Mouse (Mus musculus): ENCODE results near the gene Ikbke.
A peak's percentile ranks its signal among the peaks of the same experiment; 100 is the strongest.
"Not testable (repeated sequence)": the region's sequence is repeated elsewhere in the genome, so short reads cannot be mapped to it uniquely, and the experiment has no call there.

Ikbke gene

DNA sequence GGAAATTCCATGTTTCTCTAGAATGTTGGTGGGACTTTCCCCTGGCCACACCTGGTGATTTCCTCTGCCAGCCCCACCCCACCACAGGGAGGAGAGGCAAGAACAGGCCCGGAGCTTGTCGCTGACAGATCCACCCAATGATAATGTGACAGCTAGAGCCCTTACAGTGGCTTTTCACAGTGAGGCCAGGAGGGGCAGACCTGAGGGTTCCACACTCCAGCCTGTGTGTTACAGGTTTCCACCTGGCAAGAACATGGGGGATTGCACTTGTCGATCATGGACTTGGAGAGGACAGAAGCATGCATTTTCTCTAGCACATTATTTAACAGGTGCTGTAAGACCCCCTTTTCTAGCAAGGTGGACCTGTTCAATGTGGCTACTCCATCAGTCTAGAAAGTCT lies 874 bp upstream of the Ikbke start:
- DNase-seq: no peak

GRCm38 (mm10) chr1:131278606-131279455 lies 575 bp downstream of the Ikbke start:
- no peak for DNase-seq

- DNase-seq: peak; percentile 59
These were observed 2.6 kb downstream of the Ikbke start for GRCm38 (mm10) chr1:131276831-131277230.

- no peak for DNase-seq
These were observed 3.8 kb downstream of the Ikbke start for GRCm38 (mm10) chr1:131275577-131275976.

GRCm38 (mm10) chr1:131274725-131275539 lies 4.5 kb downstream of the Ikbke start:
- DNase-seq: no peak

- DNase-seq: peak; percentile 82
These were observed 9.4 kb downstream of the Ikbke start for GRCm38 (mm10) chr1:131269797-131270578.

GRCm38 (mm10) chr1:131268776-131269175 lies 10.6 kb downstream of the Ikbke start:
- no peak for DNase-seq

DNA sequence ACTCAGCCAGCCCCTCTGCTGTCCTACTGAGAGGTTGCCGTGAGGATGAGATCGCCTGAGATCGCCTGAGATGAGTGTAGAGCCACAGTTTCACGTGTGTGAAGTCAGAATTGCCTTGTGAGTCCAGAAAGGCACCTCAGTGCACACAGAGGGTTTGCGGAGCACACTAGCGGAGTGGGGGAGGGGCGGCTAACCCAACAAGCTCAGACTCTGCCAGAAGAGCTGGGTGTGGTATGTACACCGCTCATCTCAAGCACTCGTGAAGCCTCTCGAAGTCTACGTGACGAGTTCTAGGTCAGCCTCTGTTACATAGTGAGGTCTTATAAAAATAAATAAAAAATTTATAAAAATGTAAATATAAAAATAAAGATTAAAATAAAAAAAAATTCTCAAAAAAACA lies 15.5 kb downstream of the Ikbke start:
- DNase-seq: no peak

- DNase-seq: peak; percentile 86
These were observed 19.1 kb downstream of the Ikbke start for GRCm38 (mm10) chr1:131260309-131260656.

DNA sequence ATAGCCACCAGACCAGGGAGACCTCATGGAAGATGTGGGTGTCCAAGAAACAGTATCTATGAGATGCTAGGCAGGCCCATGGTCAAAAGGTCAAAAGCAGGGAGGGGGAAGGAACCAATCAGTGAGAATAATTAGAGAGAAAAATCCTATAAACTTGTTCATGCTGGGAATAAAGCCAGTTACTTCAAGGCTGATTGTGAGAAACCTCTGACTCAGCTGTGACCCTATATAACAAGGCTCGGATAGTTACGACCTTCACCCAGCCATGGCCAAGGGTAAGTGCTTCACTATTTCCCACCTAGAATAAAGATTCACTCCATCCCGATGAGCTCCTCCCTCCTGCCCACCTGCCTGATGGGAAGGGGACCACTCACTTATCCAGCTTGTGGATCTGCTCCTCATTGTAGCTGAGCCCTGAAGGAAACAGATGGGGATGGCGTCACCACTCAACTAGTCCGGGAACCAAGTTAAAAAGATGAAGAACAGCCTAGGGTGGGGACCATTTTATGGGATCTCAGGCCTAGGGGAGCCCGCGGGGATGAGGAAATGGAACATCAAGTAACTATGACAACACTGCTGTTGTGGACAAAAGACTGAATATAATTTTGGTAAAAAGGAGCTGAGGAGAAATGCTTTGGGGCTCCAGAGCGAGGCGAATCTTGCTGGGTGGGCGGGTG lies 19.6 kb downstream of the Ikbke start:
- DNase-seq: no peak

DNA sequence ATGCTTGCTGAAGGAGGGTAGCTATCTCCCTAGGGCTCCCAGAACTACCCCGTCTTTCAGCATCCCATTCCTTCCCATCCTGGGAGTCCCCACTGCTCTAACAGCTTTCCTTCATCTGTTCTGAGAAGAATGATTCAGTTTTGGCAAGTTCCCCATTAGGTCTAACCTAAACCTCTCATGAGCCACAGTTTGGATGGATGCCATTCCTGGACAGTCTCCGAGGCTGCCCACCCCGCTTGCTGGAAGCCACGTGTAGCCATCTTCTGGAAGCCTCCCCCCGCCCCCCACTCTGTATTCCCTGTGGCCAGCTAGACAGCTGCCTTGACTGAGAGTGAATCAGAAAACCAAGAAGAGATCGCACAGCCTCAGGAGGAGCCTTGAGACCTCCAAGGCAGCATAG lies 22.1 kb downstream of the Ikbke start:
- no peak for DNase-seq

DNA sequence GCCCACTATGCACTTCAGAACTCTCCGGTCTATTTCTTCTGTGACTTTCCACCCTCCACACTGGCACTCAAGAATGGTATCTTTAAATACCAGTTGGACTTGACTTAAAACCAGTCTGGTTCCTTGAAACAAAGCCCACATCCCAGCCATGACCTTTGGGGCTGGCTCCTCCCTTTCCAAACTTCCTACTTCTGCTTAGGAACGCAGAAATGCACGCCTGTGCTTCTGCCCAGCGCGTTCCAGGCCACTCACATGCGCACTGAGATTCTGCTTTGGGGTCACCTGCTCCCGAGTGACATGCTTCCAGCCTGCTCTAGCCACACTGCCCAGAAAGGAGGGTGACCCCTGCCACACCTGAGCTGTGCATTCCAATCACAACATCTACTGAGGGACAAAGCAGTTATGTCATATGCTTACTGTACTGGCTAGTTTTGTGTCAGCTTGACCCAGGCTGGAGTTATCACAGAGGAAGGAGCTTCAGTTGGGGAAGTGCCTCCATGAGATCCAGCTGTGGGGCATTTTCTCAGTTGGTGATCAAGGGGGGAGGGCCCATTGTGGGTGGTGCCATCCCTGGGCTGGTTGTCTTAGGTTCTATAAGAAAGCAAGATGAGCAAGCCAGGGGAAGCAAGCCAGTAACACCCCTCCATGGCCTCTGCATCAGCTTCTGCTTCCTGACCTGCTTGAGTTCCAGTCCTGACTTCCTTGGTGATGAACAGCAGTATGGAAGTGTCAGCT lies 26.7 kb downstream of the Ikbke start:
- DNase-seq: not testable (repeated sequence)

- DNase-seq: peak; percentile 72
These were observed 32.7 kb downstream of the Ikbke start for GRCm38 (mm10) chr1:131246433-131247395.

DNA sequence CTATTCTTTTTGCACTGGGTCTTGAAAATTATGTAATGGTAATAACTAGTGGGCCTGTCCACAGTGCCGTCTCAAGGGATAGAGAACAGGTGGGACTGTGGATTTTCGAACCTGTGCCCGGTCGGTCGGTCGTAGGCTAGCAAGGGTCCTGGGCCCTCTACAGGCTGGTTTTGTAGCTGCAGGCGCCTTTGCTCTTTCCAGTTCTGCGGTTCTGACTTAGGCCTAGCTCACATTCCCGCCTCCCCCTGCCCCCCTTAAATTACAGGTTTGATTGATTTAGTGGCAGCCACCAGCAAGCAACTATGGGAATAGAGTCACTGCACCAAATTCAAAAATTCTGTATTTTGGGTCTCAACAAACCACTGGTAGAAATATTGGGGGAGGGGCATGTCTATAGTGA lies 33.5 kb downstream of the Ikbke start:
- DNase-seq: peak; percentile 75

- DNase-seq: peak; percentile 82
These were observed 34.1 kb downstream of the Ikbke start, which contains the start of gene Rassf5 for GRCm38 (mm10) chr1:131245089-131245856. Rassf5 (minus strand) TSS chr1:131245258.

GRCm38 (mm10) chr1:131244536-131245088 lies 34.8 kb downstream of the Ikbke start:
- DNase-seq: peak; percentile 45

- DNase-seq: no peak
These were observed 36.5 kb downstream of the Ikbke start for GRCm38 (mm10) chr1:131242956-131243355.

DNA sequence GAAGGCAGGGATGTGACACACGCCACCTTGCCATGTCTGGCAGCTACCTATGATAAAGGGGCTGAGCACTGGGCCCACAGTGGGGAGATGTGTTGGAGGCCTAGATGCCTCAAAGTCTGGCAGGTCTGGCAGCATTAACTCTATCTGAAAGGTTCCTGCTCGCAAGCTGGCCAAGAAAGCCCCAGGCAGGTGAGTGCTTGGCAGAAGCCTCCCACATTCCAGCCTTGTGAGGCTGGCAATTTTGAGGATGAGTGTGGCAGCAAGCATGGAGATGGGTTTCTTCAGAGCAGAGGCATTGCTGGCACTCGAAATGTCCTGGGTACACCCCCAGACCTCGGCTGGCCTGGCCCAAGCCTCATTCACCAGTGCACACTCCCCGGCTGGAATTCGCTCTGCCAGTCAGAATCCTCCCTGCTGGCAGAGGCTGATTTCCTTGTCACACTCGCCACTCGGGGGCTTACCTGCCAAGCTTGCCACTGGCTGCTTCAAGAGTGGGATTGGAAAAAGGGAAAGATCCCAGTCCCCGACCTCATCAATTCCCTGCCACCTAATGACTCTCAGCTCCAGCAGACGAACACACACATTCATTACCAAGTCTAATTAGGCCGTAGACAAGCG lies 39.7 kb downstream of the Ikbke start:
- DNase-seq: no peak

- DNase-seq: peak; percentile 82
These were observed 40.5 kb downstream of the Ikbke start for GRCm38 (mm10) chr1:131238931-131239381.
